Mouse (Mus musculus): ENCODE data around the gene Clps.
A peak's percentile ranks its signal among the peaks of the same experiment; 100 is the strongest.

DNA sequence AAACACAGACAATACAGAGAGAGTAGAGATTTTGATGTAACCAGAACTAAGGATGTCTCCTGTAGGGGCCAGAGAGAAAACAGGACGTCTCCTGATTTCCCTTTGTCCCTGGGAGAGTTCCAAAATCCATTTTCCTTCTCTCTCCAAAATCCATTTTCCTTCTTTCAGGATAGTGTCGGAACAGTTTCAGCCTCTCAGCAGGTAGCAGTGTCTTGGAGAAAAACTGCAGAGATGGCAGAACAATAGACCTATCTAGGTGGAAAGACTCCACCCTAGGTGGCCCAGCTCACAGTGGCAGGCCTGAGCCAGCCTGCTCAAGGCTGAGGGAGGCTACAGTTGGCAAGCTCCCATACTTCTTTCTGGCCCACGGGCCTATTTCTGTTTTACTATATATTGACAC is 7.0 kb upstream of the Clps start:
- TF ChIP-seq CTCF (conservative IDR thresholded peaks at IDR 0.05; ENCODE audit: low read length) = no peak
- no peak for TF ChIP-seq POU5F1 (IDR thresholded peaks at IDR 0.05; ENCODE audit: borderline replicate concordance, low read length)
- peak; percentile 66 for TF ChIP-seq NANOG (IDR thresholded peaks at IDR 0.05; ENCODE audit: borderline replicate concordance, low read length)
